Mouse (Mus musculus): Measurements from ENCODE around the gene Uhrf1. TPM values are rescaled to one million over a fixed set of nuclear protein-coding genes. Genes with fewer than 3 reads are reported as not detected.

The Uhrf1 gene
- total and polyA plus RNA-seq, 3 experiments, result 115 to 201 (median 133) TPM

DNA sequence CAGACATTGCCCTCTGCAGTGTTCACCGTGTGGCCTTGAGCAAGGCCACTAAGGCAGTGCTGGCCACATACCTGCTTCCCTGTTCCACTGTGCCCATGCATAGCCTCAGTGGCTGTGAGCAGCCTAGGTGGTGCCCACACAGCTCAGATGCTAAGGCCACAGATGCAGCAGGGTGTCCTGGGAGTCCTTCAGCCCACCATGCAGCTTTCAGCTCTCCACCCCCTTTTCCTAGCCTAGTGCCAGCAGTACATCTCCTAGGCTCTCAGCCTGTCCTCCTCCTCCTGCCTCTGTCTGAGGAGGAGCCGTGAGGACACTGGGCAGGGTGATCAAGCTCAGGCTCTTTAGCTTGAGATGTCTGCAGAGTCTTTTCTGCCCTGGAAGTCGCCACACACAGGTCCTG lies 67.0 kb downstream of the Uhrf1 start:
- Histone ChIP-seq H3K4me1 (ENCODE audit: control insufficient read depth in 1 of 2, insufficient read depth in 2 of 2, low read length in 2 of 2) (no peaks in the 10 kb centered on the region), H3K4me3 (ENCODE audit: control insufficient read depth in 1 of 2, insufficient read depth in 1 of 2, low read depth in 2 of 2, low read length in 2 of 2) (no peak overlapping the region)

DNA sequence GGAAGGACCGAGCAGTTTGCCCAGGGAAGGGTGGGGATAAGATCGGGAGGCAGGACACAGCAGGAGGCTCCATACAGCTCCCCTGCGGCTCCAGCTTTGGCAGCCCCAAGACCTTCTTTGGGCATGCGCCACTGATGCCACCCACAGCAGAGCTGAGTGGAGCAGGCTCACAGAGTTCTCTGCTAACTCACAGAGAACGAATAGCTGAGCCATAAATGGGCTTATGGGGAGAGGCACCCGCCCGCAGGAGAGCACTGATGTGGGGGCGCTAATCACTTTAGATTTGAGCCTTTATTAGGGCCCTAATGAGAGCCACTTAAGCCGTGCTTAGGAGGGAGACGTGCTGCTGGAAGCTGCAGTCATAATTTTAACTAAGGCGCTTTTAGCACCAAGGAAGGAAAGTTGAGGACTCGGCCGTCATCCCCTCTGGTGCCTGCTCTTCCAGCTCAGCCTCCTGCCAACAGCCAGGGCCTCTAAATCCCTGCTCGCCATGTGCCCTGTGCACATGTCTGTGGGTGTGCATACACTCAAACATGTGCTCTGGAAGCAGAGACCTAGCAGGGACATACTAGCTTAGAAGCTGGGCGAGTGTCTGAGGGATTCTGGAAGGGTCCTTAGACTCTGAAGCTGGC lies 68.0 kb downstream of the Uhrf1 start:
- Histone ChIP-seq H3K79me2 (ENCODE audit: control insufficient read depth, insufficient read depth, low read length, poor library complexity) (no peaks in the 10 kb centered on the region), H3K36me3 (ENCODE audit: control insufficient read depth in 1 of 2, insufficient read depth in 2 of 2, low read length in 2 of 2) (no peaks in the 10 kb centered on the region), H3K9ac (ENCODE audit: control insufficient read depth, low read depth, low read length, poor library complexity, severe bottlenecking) (no peak overlapping the region), H3K4me1 (ENCODE audit: control insufficient read depth in 1 of 2, insufficient read depth in 2 of 2, low read length in 2 of 2) (no peaks in the 10 kb centered on the region), H3K27me3 (ENCODE audit: control insufficient read depth in 1 of 2, insufficient read depth in 2 of 2, low read length in 2 of 2) (no peaks in the 10 kb centered on the region), H3K4me3 (ENCODE audit: control insufficient read depth in 1 of 2, insufficient read depth in 1 of 2, low read depth in 2 of 2, low read length in 2 of 2) (no peak overlapping the region), H3K27ac (ENCODE audit: control insufficient read depth, low read depth, low read length) (no peak overlapping the region), H3K9me3 (replicated peaks; ENCODE audit: insufficient read depth, low read length) (no peaks in the 10 kb centered on the region)
- no peak for TF ChIP-seq HCFC1 (IDR thresholded peaks at IDR 0.05; ENCODE audit: low read depth, low read length)
- TF ChIP-seq MYC (IDR thresholded peaks at IDR 0.05; ENCODE audit: low read depth, low read length), result no peak
- no peak for TF ChIP-seq GABPA (IDR thresholded peaks at IDR 0.05; ENCODE audit: low read depth, low read length)
- no peak for TF ChIP-seq ZNF384 (IDR thresholded peaks at IDR 0.05; ENCODE audit: low read depth, low read length)
- TF ChIP-seq NELFE (IDR thresholded peaks at IDR 0.05; ENCODE audit: low read depth, low read length), result no peak
- TF ChIP-seq ELF1 (IDR thresholded peaks at IDR 0.05; ENCODE audit: low read depth, low read length), result no peak
- no peak for TF ChIP-seq KAT2A (conservative IDR thresholded peaks at IDR 0.05; ENCODE audit: low read depth, low read length)
- no peak for TF ChIP-seq BHLHE40 (IDR thresholded peaks at IDR 0.05; ENCODE audit: borderline replicate concordance, low read depth, low read length)
- TF ChIP-seq USF1 (IDR thresholded peaks at IDR 0.05; ENCODE audit: low read depth, low read length), result no peak
- TF ChIP-seq ETS1 (IDR thresholded peaks at IDR 0.05; ENCODE audit: low read depth, low read length), result no peak
- no peak for TF ChIP-seq MAFK (IDR thresholded peaks at IDR 0.05; ENCODE audit: borderline replicate concordance, low read depth, low read length)
- no peak for TF ChIP-seq RAD21 (IDR thresholded peaks at IDR 0.05; ENCODE audit: low read depth, low read length)
- no peak for TF ChIP-seq RCOR1 (IDR thresholded peaks at IDR 0.05; ENCODE audit: low read depth, low read length)
- no peak for TF ChIP-seq TAL1 (IDR thresholded peaks at IDR 0.05; ENCODE audit: low read length)
- no peak for TF ChIP-seq GATA1 (IDR thresholded peaks at IDR 0.05; ENCODE audit: low read depth, low read length)
- TF ChIP-seq CHD2 (IDR thresholded peaks at IDR 0.05; ENCODE audit: low read length), result no peak
- TF ChIP-seq POLR2AphosphoS2 (IDR thresholded peaks at IDR 0.05; ENCODE audit: low read length), result no peak
- TF ChIP-seq CTCF (IDR thresholded peaks at IDR 0.05 in 2 of 3, conservative IDR thresholded peaks at IDR 0.05 in 1 of 3; ENCODE audit: control insufficient read depth in 1 of 3, insufficient read depth in 1 of 3, low read depth in 2 of 3, low read length in 3 of 3, poor library complexity in 1 of 3, severe bottlenecking in 1 of 3), result no peak
- DNase-seq (ENCODE audit: low read depth, low spot score), result no peak

More for the DNA sequence above, 67.0 kb downstream of the Uhrf1 start:
- H3K27ac ChIP-seq (ENCODE audit: control insufficient read depth, low read depth, low read length), result no peak overlapping the region
- H3K27me3 ChIP-seq (ENCODE audit: control insufficient read depth in 1 of 2, insufficient read depth in 2 of 2, low read length in 2 of 2), result no peaks in the 10 kb centered on the region
- DNase-seq (ENCODE audit: low read depth, low spot score), result no peak
- H3K9me3 ChIP-seq (replicated peaks; ENCODE audit: insufficient read depth, low read length), result no peaks in the 10 kb centered on the region
- H3K9ac ChIP-seq (ENCODE audit: control insufficient read depth, low read depth, low read length, poor library complexity, severe bottlenecking), result no peak overlapping the region
- no peaks in the 10 kb centered on the region for H3K36me3 ChIP-seq (ENCODE audit: control insufficient read depth in 1 of 2, insufficient read depth in 2 of 2, low read length in 2 of 2)
- TF ChIP-seq CTCF (IDR thresholded peaks at IDR 0.05 in 2 of 3, conservative IDR thresholded peaks at IDR 0.05 in 1 of 3; ENCODE audit: control insufficient read depth in 1 of 3, insufficient read depth in 1 of 3, low read depth in 2 of 3, low read length in 3 of 3, poor library complexity in 1 of 3, severe bottlenecking in 1 of 3), result no peak
- TF ChIP-seq ELF1 (IDR thresholded peaks at IDR 0.05; ENCODE audit: low read depth, low read length), result no peak
- no peak for TF ChIP-seq MAX (IDR thresholded peaks at IDR 0.05; ENCODE audit: low read length)
- no peak for TF ChIP-seq USF1 (IDR thresholded peaks at IDR 0.05; ENCODE audit: low read depth, low read length)
- TF ChIP-seq HCFC1 (IDR thresholded peaks at IDR 0.05; ENCODE audit: low read depth, low read length), result no peak
- TF ChIP-seq SMC3 (IDR thresholded peaks at IDR 0.05; ENCODE audit: low read depth, low read length), result no peak
- no peaks in the 10 kb centered on the region for H3K79me2 ChIP-seq (ENCODE audit: control insufficient read depth, insufficient read depth, low read length, poor library complexity)
